Mouse (Mus musculus) olfactory bulb, adult 2 months (tissue): ENCODE measurements around the gene Galnt6. TPM values are rescaled to one million over a fixed set of nuclear protein-coding genes. Genes with fewer than 3 reads are reported as not detected.
A peak's percentile ranks its signal among the peaks of the same experiment; 100 is the strongest.

ENCODE experiments used
- H3K27ac ChIP-seq: fragments of 200-500 bp; 2 replicates; pipeline ENCODE4 v1.5.1; 2012; ENCODE audit warnings: low read depth, low read length; ENCODE audit not compliant: insufficient read depth
- H3K4me1 ChIP-seq: fragments of 200-500 bp; 2 replicates; pipeline ENCODE4 v1.6.1; 2012; ENCODE audit warnings: low read length; ENCODE audit not compliant: control insufficient read depth, insufficient read depth
- H3K4me3 ChIP-seq: fragments of 200-500 bp; 2 replicates; pipeline ENCODE4 v1.5.1; 2012; ENCODE audit warnings: mild to moderate bottlenecking, low read depth, low read length, moderate library complexity; ENCODE audit not compliant: insufficient read depth
- CTCF ChIP-seq: fragments of 200-500 bp; IDR thresholded peaks from 2 replicates; pipeline ENCODE4 v1.5.1; 2012; ENCODE audit warnings: low read depth, mild to moderate bottlenecking, low read length, moderate library complexity; ENCODE audit not compliant: insufficient read depth
- POLR2A ChIP-seq: fragments of 200-500 bp; IDR thresholded peaks from 2 replicates; pipeline ENCODE4 v1.6.1; 2012; ENCODE audit warnings: mild to moderate bottlenecking, low read depth, low read length, moderate library complexity; ENCODE audit not compliant: insufficient read depth
- WGBS: fragments of 180-500 bp; shearing (Covaris S2); methylation state at CpG from one replicate; pipeline ENCODE4 v1.1.7; 2018; 5-methylcytosine and 5-hydroxymethylcytosine counted together
- polyA plus RNA-seq: library from polyadenylated mRNA; stranded (reverse); fragments of >200 nt; gene quantifications from 2 replicates; pipeline ENCODE4 v1.2.4, GENCODE M21; 2012; ENCODE audit warnings: low replicate concordance; ENCODE audit not compliant: missing spikeins, insufficient read depth, insufficient read length

Gene Galnt6
- polyA plus RNA-seq, 1 experiment = not detected

- TF ChIP-seq CTCF = no peak
- no peak for TF ChIP-seq POLR2A
- WGBS = 42% methylated on average over 5 of the region's 5 CpGs
Observed at GRCm38 (mm10) chr15:100732580-100732979, 3.4 kb upstream of the Galnt6 start.

GRCm38 (mm10) chr15:100731081-100731480 lies 1.9 kb upstream of the Galnt6 start:
- 86% methylated on average over 9 of the region's 9 CpGs for WGBS
- TF ChIP-seq CTCF = no peak
- no peak for TF ChIP-seq POLR2A
- Histone ChIP-seq H3K27ac (no peak overlapping the region), H3K4me1 (peaks cover 12% of the 10 kb centered on the region), H3K4me3 (no peak overlapping the region)

More at GRCm38 (mm10) chr15:100732580-100732979, 3.4 kb upstream of the Galnt6 start:
- H3K4me3 ChIP-seq = no peak overlapping the region
- H3K4me1 ChIP-seq = peaks cover 12% of the 10 kb centered on the region
- H3K27ac ChIP-seq = no peak overlapping the region

GRCm38 (mm10) chr15:100728586-100728985 lies 590 bp downstream of the Galnt6 start:
- Histone ChIP-seq H3K27ac (no peak overlapping the region), H3K4me1 (peaks cover 12% of the 10 kb centered on the region), H3K4me3 (peak overlapping the region; percentile 15; the same call in 1 of the 2 replicates)
- TF ChIP-seq POLR2A (no peak), CTCF (no peak)
- 53% methylated on average over 9 of the region's 9 CpGs for WGBS

GRCm38 (mm10) chr15:100727834-100728233 lies 1.3 kb downstream of the Galnt6 start:
- Histone ChIP-seq H3K4me1 (peaks cover 12% of the 10 kb centered on the region), H3K4me3 (no peak overlapping the region), H3K27ac (no peak overlapping the region)
- WGBS = 85% methylated on average over 11 of the region's 11 CpGs
- no peak for TF ChIP-seq POLR2A
- no peak for TF ChIP-seq CTCF

- Histone ChIP-seq H3K4me1 (peaks cover 10% of the 10 kb centered on the region), H3K27ac (no peak overlapping the region), H3K4me3 (no peak overlapping the region)
- 77% methylated on average over 11 of the region's 11 CpGs for WGBS
- no peak for TF ChIP-seq CTCF
- TF ChIP-seq POLR2A = no peak
Observed at GRCm38 (mm10) chr15:100726721-100727120, 2.5 kb downstream of the Galnt6 start.

GRCm38 (mm10) chr15:100723505-100723904 lies 5.7 kb downstream of the Galnt6 start:
- Histone ChIP-seq H3K27ac (no peak overlapping the region), H3K4me3 (no peak overlapping the region), H3K4me1 (no peaks in the 10 kb centered on the region)
- 83% methylated on average over 14 of the region's 14 CpGs for WGBS
- TF ChIP-seq CTCF (no peak), POLR2A (no peak)

- 77% methylated on average over 6 of the region's 6 CpGs for WGBS
- Histone ChIP-seq H3K27ac (no peak overlapping the region), H3K4me3 (no peak overlapping the region), H3K4me1 (no peaks in the 10 kb centered on the region)
- TF ChIP-seq POLR2A (no peak), CTCF (no peak)
Observed at GRCm38 (mm10) chr15:100722564-100722963, 6.6 kb downstream of the Galnt6 start.

GRCm38 (mm10) chr15:100722026-100722425 lies 7.2 kb downstream of the Galnt6 start:
- WGBS = 75% methylated on average over 4 of the region's 4 CpGs
- no peak for TF ChIP-seq CTCF
- no peak for TF ChIP-seq POLR2A
- Histone ChIP-seq H3K4me3 (no peak overlapping the region), H3K27ac (no peak overlapping the region), H3K4me1 (no peaks in the 10 kb centered on the region)

- WGBS = 91% methylated on average over 5 of the region's 5 CpGs
- no peaks in the 10 kb centered on the region for H3K4me1 ChIP-seq
- TF ChIP-seq POLR2A (no peak), CTCF (no peak)
- H3K27ac ChIP-seq = no peak overlapping the region
- H3K4me3 ChIP-seq = no peak overlapping the region
Observed at GRCm38 (mm10) chr15:100721445-100721844, 7.7 kb downstream of the Galnt6 start.

GRCm38 (mm10) chr15:100720066-100720465 lies 9.1 kb downstream of the Galnt6 start:
- H3K27ac ChIP-seq = no peak overlapping the region
- no peak overlapping the region for H3K4me3 ChIP-seq
- H3K4me1 ChIP-seq = no peaks in the 10 kb centered on the region
- no peak for TF ChIP-seq CTCF
- TF ChIP-seq POLR2A = no peak
- 88% methylated on average over 10 of the region's 10 CpGs for WGBS
